Mouse (Mus musculus) brain, embryonic 14.5 days (tissue): Measurements from ENCODE around the gene Tmem117.

Experiments used
- CTCF ChIP-seq: fragments of 200-500 bp; IDR thresholded peaks from 2 replicates; pipeline ENCODE4 v1.5.1; 2012; ENCODE audit warnings: inconsistent platforms, mild to moderate bottlenecking, moderate library complexity, borderline replicate concordance; ENCODE audit not compliant: insufficient read depth, insufficient read length; ENCODE audit errors: extremely low read depth
- POLR2A ChIP-seq: fragments of 200-500 bp; IDR thresholded peaks from 2 replicates; pipeline ENCODE4 v1.6.1; 2012; ENCODE audit warnings: mild to moderate bottlenecking, inconsistent platforms, borderline replicate concordance; ENCODE audit not compliant: poor library complexity, insufficient read depth, insufficient read length, severe bottlenecking; ENCODE audit errors: extremely low read depth

DNA sequence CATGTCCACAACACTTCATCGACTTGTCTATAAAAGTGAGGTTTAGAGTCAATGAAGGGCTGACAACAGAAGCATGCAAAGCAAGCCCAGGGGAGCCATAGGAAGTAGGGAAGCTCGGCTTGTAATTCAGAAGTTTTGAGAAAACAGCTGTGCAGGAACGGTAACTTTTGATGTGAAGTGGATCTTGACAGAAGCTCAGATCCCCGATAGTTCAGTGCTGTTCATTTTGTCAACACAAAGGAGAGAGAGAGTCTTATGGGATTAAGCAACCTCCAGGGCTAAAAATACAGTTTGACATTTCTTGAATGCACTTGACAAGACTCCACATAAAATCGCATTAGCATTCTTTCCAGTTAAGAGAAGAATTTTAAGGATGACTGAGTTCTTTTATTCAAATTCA lies 265.1 kb downstream of the Tmem117 start:
- no peak for TF ChIP-seq POLR2A
- no peak for TF ChIP-seq CTCF
